9 mouse cellular contexts compared by ENCODE assay signal in genomic region chr5:64030281-64030960, GRCm38 (mm10).
DNase-seq lines count a peak whose midpoint lies in the region; ATAC-seq and TF ChIP-seq lines count a peak whose summit lies in the region.
"Had no signal": no experiment of that assay in that cellular context is flagged by ENCODE, and none has a peak within 500 bp of the region (broad histone marks: within the 10 kb centered on the region; RNA-seq: fewer than 3 reads in every experiment).

No protein-coding gene starts in this region.

- WGBS in heart, embryonic 12.5 days, result 90% methylated on average over 7 of the region's 8 CpGs
- WGBS in midbrain, embryonic 10.5 days, result 94% methylated on average over 7 of the region's 8 CpGs

- H3K9me3 ChIP-seq in heart, embryonic 12.5 days (replicated peaks), result no peaks in the 10 kb centered on the region
- no peaks in the 10 kb centered on the region for H3K9me3 ChIP-seq in midbrain, embryonic 10.5 days (replicated peaks)
- H3K9me3 ChIP-seq: limb, embryonic 15.5 days had no signal

- H3K4me3 ChIP-seq in heart, embryonic 12.5 days, result no peak overlapping the region
- H3K4me3 ChIP-seq in bone marrow macrophage, adult 2 months (ENCODE audit: insufficient read depth, low read length), result no peak overlapping the region
- H3K4me3 ChIP-seq in midbrain, embryonic 10.5 days, result no peak overlapping the region
- H3K4me3 ChIP-seq: limb, embryonic 15.5 days had no signal

- no peak overlapping the region for H3K27ac ChIP-seq in heart, embryonic 12.5 days (ENCODE audit: poor library complexity, severe bottlenecking)
- H3K27ac ChIP-seq in bone marrow macrophage, adult 2 months (ENCODE audit: insufficient read depth, low read depth, low read length), result peak overlapping the region; percentile 30; the same call in 1 of the 2 replicates
- H3K27ac ChIP-seq in midbrain, embryonic 10.5 days (replicated peaks), result no peak overlapping the region
- H3K27ac ChIP-seq: limb, embryonic 15.5 days had no signal

- no peaks in the 10 kb centered on the region for H3K4me1 ChIP-seq in heart, embryonic 12.5 days (replicated peaks)
- H3K4me1 ChIP-seq in bone marrow macrophage, adult 2 months (ENCODE audit: control insufficient read depth, insufficient read depth, low read length), result peaks cover 20% of the 10 kb centered on the region
- H3K4me1 ChIP-seq in midbrain, embryonic 10.5 days, result no peaks in the 10 kb centered on the region
- H3K4me1 ChIP-seq: limb, embryonic 15.5 days had no signal

- no peaks in the 10 kb centered on the region for H3K36me3 ChIP-seq in heart, embryonic 12.5 days
- H3K36me3 ChIP-seq in midbrain, embryonic 10.5 days, result no peaks in the 10 kb centered on the region
- H3K36me3 ChIP-seq: limb, embryonic 15.5 days had no signal

- H3K27me3 ChIP-seq in heart, embryonic 12.5 days (replicated peaks), result no peaks in the 10 kb centered on the region
- H3K27me3 ChIP-seq in midbrain, embryonic 10.5 days (ENCODE audit: low read depth, poor library complexity, severe bottlenecking), result no peaks in the 10 kb centered on the region
- H3K27me3 ChIP-seq: limb, embryonic 15.5 days had no signal

- H3K4me2 ChIP-seq in heart, embryonic 12.5 days, result no peak overlapping the region
- H3K4me2 ChIP-seq: limb, embryonic 15.5 days had no signal

- TF ChIP-seq CTCF in bone marrow macrophage, adult 2 months (IDR thresholded peaks at IDR 0.05; ENCODE audit: low read depth, low read length), result no peak

- no peak overlapping the region for H3K9ac ChIP-seq in heart, embryonic 12.5 days
- H3K9ac ChIP-seq: limb, embryonic 15.5 days had no signal

- ATAC-seq in heart, embryonic 12.5 days (ENCODE audit: insufficient number of reproducible peaks, low FRiP score), result no peak

- peak; percentile 27 to 34 for DNase-seq in heart, adult 18-20 months
- peak; percentile 14 for DNase-seq in 416B (ENCODE audit: low read depth)
- peak; percentile 34 to 46 for DNase-seq in kidney, postnatal 4 days
- no peak for DNase-seq in midbrain, embryonic 10.5 days (ENCODE audit: low spot score)
- DNase-seq in ovary, postnatal 10 days (ENCODE audit: low spot score), result no peak
- no peak for DNase-seq in left cerebral cortex, postnatal 36 days (ENCODE audit: low spot score in 2 of 2)

- no peak for TF ChIP-seq POLR2A in bone marrow macrophage, adult 2 months (IDR thresholded peaks at IDR 0.05; ENCODE audit: borderline replicate concordance, low read depth, low read length)

- intact Hi-C loops in left cerebral cortex, postnatal 36 days (cut with DNase I), result no loop called here

Comparison
In these comparisons a context has a peak if more than half of its experiments do, and no peak if none do; other contexts are left out.
1. DNase-seq: peak in heart, adult 18-20 months (2 of 2), 416B (single experiment) and kidney, postnatal 4 days (2 of 2); none in midbrain, embryonic 10.5 days (single experiment), ovary, postnatal 10 days (single experiment) and left cerebral cortex, postnatal 36 days (0 of 2).